Mouse (Mus musculus) C2C12 (cell line): Measurements from ENCODE around the gene Cd36.

Experiments used
- MAX ChIP-seq: IDR thresholded peaks from one replicate; pipeline ENCODE4 v1.6.1; 2011; ENCODE audit warnings: mild to moderate bottlenecking, control low read depth
- USF1 ChIP-seq: IDR thresholded peaks from one replicate; pipeline ENCODE4 v1.6.1; 2011; ENCODE audit warnings: low read depth, mild to moderate bottlenecking, control low read depth, moderate library complexity

DNA sequence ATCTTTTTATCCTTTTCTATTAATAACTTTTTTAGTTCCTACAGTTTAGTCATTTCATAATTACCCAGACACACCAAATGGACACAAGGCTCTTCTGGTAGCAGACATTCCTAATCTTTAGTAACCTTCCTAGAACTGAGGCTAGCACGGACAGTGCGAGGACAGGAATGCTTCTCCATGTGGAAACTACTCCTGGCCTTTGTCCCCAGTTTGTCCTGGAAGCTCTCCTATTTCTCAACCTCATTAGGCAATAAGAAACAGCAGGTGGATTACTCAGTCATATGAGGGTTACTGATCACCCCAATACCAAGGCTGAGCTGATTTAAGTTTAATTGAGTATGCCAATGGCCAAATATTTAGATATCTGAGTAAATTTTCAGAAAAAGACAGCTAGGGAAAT is 25.5 kb downstream of the Cd36 start:
- no peak for TF ChIP-seq USF1
- TF ChIP-seq MAX = no peak
